Mouse (Mus musculus) liver, postnatal 0 days (tissue): ENCODE results near the gene Camta1. TPM values are rescaled to one million over a fixed set of nuclear protein-coding genes. Genes with fewer than 3 reads are reported as not detected.

Experiments
- ATAC-seq: fragments of 200-750 bp; cut with Nextera tagmentation; 2 replicates; pipeline ENCODE4 v1.8.0; 2017; ENCODE audit warnings: mild to moderate bottlenecking, moderate library complexity
- DNase-seq: peaks from one replicate; pipeline ENCODE4 v3.0.0-alpha.2; 2016
- H3K27ac ChIP-seq: fragments of 300-500 bp; sonication (generic); 2 replicates; pipeline ENCODE4 v1.5.1; 2014; ENCODE audit warnings: antibody characterized with exemption, moderate library complexity, mild to moderate bottlenecking, low read depth
- H3K27me3 ChIP-seq: fragments of 300-500 bp; sonication (generic); 2 replicates; pipeline ENCODE4 v1.6.1; 2014; ENCODE audit warnings: low read length, control low read depth, mixed read lengths; ENCODE audit not compliant: insufficient read depth
- H3K36me3 ChIP-seq: fragments of 300-500 bp; sonication (generic); replicated peaks from 2 replicates; pipeline ENCODE4 v1.6.1; 2014; ENCODE audit warnings: mild to moderate bottlenecking, control low read depth, low read length, moderate library complexity, mixed read lengths; ENCODE audit not compliant: insufficient read depth
- H3K4me1 ChIP-seq: fragments of 300-500 bp; sonication (generic); 2 replicates; pipeline ENCODE4 v1.6.1; 2014; ENCODE audit warnings: antibody characterized with exemption, mild to moderate bottlenecking, control low read depth; ENCODE audit not compliant: insufficient read depth
- H3K4me2 ChIP-seq: fragments of 300-500 bp; sonication (generic); 2 replicates; pipeline ENCODE4 v1.6.1; 2014; ENCODE audit warnings: low read depth, mild to moderate bottlenecking, low read length, moderate library complexity, mixed read lengths
- H3K4me3 ChIP-seq: fragments of 300-500 bp; sonication (generic); 2 replicates; pipeline ENCODE4 v1.5.1; 2014; ENCODE audit warnings: low read depth, low read length
- H3K9ac ChIP-seq: fragments of 300-500 bp; sonication (generic); replicated peaks from 2 replicates; pipeline ENCODE4 v1.6.1; 2014; ENCODE audit warnings: mild to moderate bottlenecking, moderate library complexity
- H3K9me3 ChIP-seq: fragments of 300-500 bp; sonication (generic); 2 replicates; pipeline ENCODE4 v1.6.1; 2016; ENCODE audit warnings: mild to moderate bottlenecking, control low read depth, low read length, mixed read lengths
- CTCF ChIP-seq: sonication (generic); IDR thresholded peaks from 2 replicates; pipeline ENCODE4 v1.5.1; 2016; ENCODE audit warnings: antibody characterized with exemption, low read depth
- EP300 ChIP-seq: IDR thresholded peaks from 2 replicates; pipeline ENCODE4 v1.6.1; 2016; ENCODE audit warnings: antibody characterized with exemption, low read depth, mild to moderate bottlenecking
- WGBS: fragments of 180-500 bp; shearing (Covaris S2); extraction: QIAGEN DNeasy Blood & Tissue Kit; methylation state at CpG from one replicate; pipeline ENCODE4 v1.1.7; 2014; ENCODE audit not compliant: insufficient replicate concordance; 5-methylcytosine and 5-hydroxymethylcytosine counted together
- polyA plus RNA-seq: library from polyadenylated mRNA; unstranded; fragments of >200 nt; fragmentation: Nextera tagmentation; extraction: Ambion mirVana; gene quantifications from 2 replicates; pipeline ENCODE4 v1.2.1, GENCODE M21; 2015

Gene Camta1
- polyA plus RNA-seq, 1 experiment from 2014 or later, result 48.3 TPM

DNA sequence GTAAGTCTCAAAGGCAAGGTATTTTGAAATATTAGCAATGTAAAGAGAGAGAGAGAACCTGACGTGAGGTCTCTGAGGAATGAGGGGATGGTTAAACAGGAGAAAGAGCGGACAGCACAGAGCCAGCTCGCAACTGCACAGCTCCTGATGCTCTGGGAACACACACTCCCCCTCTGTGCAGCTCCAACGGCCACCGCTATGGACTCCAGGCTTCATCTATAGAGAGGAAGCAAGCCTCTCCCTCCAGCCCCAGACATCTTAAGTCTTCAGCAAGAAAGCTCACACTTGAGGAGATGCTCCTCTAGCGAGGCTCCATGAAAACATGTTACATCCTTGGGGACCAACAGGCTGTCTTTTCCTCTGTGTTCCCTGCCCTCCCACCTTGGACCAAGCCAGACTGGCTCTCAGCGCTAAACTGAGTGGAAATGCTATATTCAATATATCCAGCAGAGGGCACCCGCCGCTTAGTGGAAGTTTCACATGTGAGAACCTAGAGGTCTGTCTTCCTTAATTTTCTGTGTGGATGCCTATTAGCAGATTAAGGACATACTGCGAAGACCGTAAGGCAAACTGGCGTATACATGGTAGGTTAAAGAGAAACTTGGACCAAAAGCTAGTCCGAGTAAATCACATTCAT lies 788.5 kb downstream of the Camta1 start:
- 43% methylated on average over 13 of the region's 13 CpGs for WGBS
- H3K4me2 ChIP-seq, result no peak overlapping the region
- no peaks in the 10 kb centered on the region for H3K4me1 ChIP-seq
- DNase-seq, result peak; percentile 73
- no peaks in the 10 kb centered on the region for H3K27me3 ChIP-seq
- no peak overlapping the region for H3K27ac ChIP-seq
- H3K36me3 ChIP-seq, result no peaks in the 10 kb centered on the region
- TF ChIP-seq CTCF, result peak; percentile 85
- TF ChIP-seq EP300, result no peak
- no peaks in the 10 kb centered on the region for H3K9me3 ChIP-seq
- H3K9ac ChIP-seq, result no peak overlapping the region
- no peak overlapping the region for H3K4me3 ChIP-seq
- 0 out of 2 replicates have a peak, but pooled peaks have one; percentile 50 for ATAC-seq

DNA sequence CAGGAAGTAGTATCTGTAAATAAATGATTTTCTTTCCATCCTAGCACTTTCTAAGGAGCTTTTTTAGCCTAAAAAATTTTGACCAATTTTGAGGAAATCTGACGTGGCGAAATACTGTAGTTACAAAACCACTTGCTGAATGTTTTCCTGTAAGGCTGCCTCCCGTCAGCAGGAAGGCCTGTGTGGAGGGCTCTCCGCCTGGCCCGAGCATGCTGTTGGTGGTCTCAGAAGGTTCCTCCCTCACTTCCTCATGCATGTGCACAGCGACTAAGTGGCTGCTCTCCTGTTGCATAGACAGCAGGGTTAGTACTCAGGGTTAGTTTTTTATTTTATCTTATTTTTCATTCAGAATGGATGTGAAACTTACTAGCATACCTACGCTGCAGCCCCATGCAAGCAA lies 790.7 kb downstream of the Camta1 start:
- WGBS, result 36% methylated on average over 7 of the region's 7 CpGs

DNA sequence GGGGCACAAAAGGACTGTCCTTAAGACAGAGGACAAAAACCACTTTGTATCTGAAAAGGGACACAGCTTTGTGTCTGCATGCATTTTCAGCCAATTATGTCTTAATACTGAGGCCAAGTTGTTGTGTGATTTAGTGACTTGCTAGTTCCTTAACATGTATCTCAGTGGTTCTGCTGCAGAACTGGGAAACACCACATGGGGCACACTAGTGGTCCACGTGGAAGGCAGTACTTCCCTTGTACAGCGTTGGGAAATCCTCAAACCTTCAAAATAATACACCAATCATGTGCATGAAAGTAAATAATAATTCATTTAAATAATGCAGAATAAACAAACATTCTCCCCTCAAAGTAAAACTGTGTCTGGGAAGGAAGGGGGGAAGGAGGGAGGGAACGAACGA lies 792.9 kb downstream of the Camta1 start:
- H3K27ac ChIP-seq, result no peak overlapping the region
- H3K27me3 ChIP-seq, result no peaks in the 10 kb centered on the region
- no peaks in the 10 kb centered on the region for H3K36me3 ChIP-seq
- H3K9ac ChIP-seq, result no peak overlapping the region
- ATAC-seq (no peak), DNase-seq (no peak)
- H3K4me3 ChIP-seq, result no peak overlapping the region
- no peak overlapping the region for H3K4me2 ChIP-seq
- TF ChIP-seq CTCF, result no peak; the same call in 1 of the 2 replicates
- no peak for TF ChIP-seq EP300
- WGBS, result 25% methylated on average over 4 of the region's 4 CpGs
- no peaks in the 10 kb centered on the region for H3K4me1 ChIP-seq
- H3K9me3 ChIP-seq, result no peaks in the 10 kb centered on the region

More for the DNA sequence above, 790.7 kb downstream of the Camta1 start:
- Histone ChIP-seq H3K27ac (no peak overlapping the region), H3K36me3 (no peaks in the 10 kb centered on the region), H3K4me3 (no peak overlapping the region), H3K9ac (no peak overlapping the region), H3K4me2 (no peak overlapping the region), H3K9me3 (no peaks in the 10 kb centered on the region), H3K27me3 (no peaks in the 10 kb centered on the region), H3K4me1 (no peaks in the 10 kb centered on the region)
- no peak for DNase-seq
- no peak for ATAC-seq
- no peak for TF ChIP-seq CTCF
- TF ChIP-seq EP300, result no peak

DNA sequence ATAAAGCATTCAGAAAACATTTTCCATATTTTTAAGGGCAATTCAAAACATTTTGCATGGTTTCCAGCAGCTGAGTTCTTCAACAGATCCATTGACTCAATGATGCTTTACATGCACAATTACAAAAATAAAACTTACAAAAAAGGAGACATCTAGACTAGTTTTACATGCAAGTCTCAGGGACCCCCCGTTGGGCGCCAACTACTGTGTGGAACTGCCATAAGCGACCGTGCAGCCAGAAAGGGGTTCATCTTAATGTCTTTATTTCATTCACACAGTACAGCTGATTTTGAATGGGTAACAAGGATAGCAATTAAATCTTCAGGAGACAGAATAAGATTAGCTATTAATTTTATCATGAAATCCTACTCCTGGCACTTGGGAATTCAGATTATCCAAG lies 802.1 kb downstream of the Camta1 start:
- no peaks in the 10 kb centered on the region for H3K27me3 ChIP-seq
- H3K36me3 ChIP-seq, result peaks cover 10% of the 10 kb centered on the region
- peaks cover 14% of the 10 kb centered on the region for H3K4me1 ChIP-seq
- no peak for TF ChIP-seq CTCF
- no peak for TF ChIP-seq EP300
- H3K9ac ChIP-seq, result no peak overlapping the region
- 91% methylated on average over 4 of the region's 4 CpGs for WGBS
- peaks cover 3% of the 10 kb centered on the region; the same call in 1 of the 2 replicates for H3K9me3 ChIP-seq
- H3K4me2 ChIP-seq, result no peak overlapping the region
- no peak for ATAC-seq
- no peak overlapping the region for H3K4me3 ChIP-seq
- H3K27ac ChIP-seq, result no peak overlapping the region
- no peak for DNase-seq

DNA sequence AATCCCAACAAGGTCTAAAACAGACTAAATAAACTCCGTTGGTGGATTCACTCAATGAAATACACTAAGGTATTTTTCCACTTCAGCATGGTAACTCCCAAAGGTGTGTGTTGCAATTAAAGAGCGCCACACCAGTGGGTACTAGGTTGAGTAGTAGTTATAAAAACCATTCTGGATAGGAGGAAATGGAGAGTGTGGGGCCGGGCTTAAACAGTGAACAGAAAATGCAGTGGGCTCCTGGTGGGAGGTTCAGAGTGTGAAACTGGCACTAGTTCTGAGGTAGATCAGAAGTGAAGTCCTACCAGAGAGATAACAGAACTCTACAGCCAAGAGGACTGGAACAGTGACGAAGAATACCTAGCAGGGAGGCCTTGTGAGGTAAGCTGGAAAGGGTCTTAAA lies 803.0 kb downstream of the Camta1 start:
- Histone ChIP-seq H3K27ac (peak overlapping the region; percentile 56; the same call in 1 of the 2 replicates), H3K9ac (no peak overlapping the region), H3K9me3 (peaks cover 3% of the 10 kb centered on the region; the same call in 1 of the 2 replicates), H3K4me2 (peak overlapping the region; percentile 77), H3K4me1 (peaks cover 14% of the 10 kb centered on the region), H3K4me3 (peak overlapping the region; percentile 99; the same call in 1 of the 2 replicates), H3K36me3 (peaks cover 17% of the 10 kb centered on the region), H3K27me3 (no peaks in the 10 kb centered on the region)
- ATAC-seq, result no peak
- 78% methylated on average over 4 of the region's 4 CpGs for WGBS
- DNase-seq, result no peak
- no peak for TF ChIP-seq CTCF
- no peak for TF ChIP-seq EP300

DNA sequence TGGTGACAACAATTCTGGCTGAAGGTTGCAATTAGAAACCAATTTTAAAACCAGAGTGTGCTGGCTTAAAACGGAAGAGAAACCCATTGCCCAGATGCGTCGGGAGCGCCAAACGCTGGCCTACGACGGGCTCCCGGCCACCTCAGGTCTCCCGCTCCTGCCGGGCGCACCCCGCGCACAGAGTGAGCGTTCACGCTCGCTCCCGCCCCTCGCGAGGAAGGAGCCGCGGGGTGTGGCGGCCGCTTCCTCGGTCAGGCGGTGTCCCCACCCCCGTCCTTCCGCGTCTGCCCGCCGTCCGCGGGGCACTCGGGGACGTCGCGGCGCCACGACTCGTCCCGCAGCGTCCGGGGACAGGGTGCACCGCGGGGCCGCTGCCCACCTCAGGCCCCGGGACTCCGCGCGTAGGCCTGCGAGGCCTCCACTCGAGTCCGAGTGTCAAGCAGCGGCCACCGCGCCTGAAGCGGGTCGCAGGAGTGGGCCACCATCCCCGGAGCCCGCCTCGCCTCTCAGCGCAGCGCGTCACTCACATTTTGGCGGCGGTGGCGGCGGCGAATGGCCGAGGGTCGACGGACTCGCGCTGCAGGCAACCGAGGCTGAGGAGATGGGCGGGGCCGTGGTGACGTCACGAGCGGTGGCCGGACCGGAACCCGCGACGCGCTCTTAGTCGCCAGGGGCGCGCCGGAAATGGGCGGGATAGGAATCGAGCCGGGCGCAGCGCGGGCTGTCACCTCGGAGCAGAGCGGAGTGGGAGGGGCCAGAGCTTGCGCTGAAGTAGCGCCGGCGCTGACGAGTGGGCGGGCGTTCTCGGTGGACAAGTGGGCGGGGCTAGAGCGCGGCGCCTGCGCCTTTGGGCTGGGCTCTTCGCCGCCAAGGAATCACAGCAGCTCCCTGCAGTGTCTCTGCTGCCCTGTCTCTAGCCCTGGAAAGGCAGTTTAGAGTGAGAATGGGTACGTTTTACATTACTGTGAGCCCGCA lies 804.0 kb downstream of the Camta1 start, which contains the start of gene Vamp3:
TSS of gene Vamp3 (minus strand) at position 617 of the 975 bp plus-strand sequence.
- Histone ChIP-seq H3K9me3 (peaks cover 3% of the 10 kb centered on the region; the same call in 1 of the 2 replicates), H3K4me3 (peak within 1 kb of the TSS; percentile 99), H3K4me1 (peaks cover 14% of the 10 kb centered on the region), H3K4me2 (peak within 1 kb of the TSS; percentile 78), H3K27me3 (no peaks in the 10 kb centered on the region), H3K27ac (peak within 1 kb of the TSS; percentile 98), H3K9ac (peak within 1 kb of the TSS; percentile 94), H3K36me3 (peaks cover 17% of the 10 kb centered on the region)
- TF ChIP-seq CTCF, result 0 out of 2 replicates have a peak, but pooled peaks have one; percentile 9
- TF ChIP-seq EP300, result no peak
- WGBS, result 1% methylated on average over 102 of the region's 114 CpGs
- peak; percentile 98 for ATAC-seq
- DNase-seq, result peak; percentile 100
